Mouse (Mus musculus) cerebellum, adult 2 months (tissue): ENCODE measurements around the gene Gm3453. TPM values are rescaled to one million over a fixed set of nuclear protein-coding genes. Genes with fewer than 3 reads are reported as not detected.
"Not testable (repeated sequence)": the region's sequence is repeated elsewhere in the genome, so short reads cannot be mapped to it uniquely, and the experiment has no call there.

Experiments used
- DNase-seq, 2 experiments: peaks; one replicate each; pipeline ENCODE4 v3.0.0; 2021
- H3K27ac ChIP-seq: fragments of 200-500 bp; 2 replicates; pipeline ENCODE4 v1.5.1; 2012; ENCODE audit warnings: low read length, control low read depth, inconsistent platforms; ENCODE audit not compliant: insufficient read depth
- H3K27me3 ChIP-seq: fragments of 200-500 bp; 2 replicates; pipeline ENCODE4 v1.6.1; 2012; ENCODE audit warnings: inconsistent platforms, mild to moderate bottlenecking, low read length, moderate library complexity; ENCODE audit not compliant: control insufficient read depth, insufficient read depth
- H3K4me1 ChIP-seq: fragments of 200-500 bp; 2 replicates; pipeline ENCODE4 v1.6.1; 2011; ENCODE audit warnings: low read length; ENCODE audit not compliant: control insufficient read depth, insufficient read depth
- H3K4me3 ChIP-seq: fragments of 200-500 bp; replicated peaks from 2 replicates; pipeline ENCODE3; 2011; ENCODE audit warnings: mild to moderate bottlenecking, low read depth, low read length, control low read depth; ENCODE audit not compliant: insufficient read depth
- WGBS: fragments of 180-500 bp; shearing (Covaris S2); methylation state at CpG from one replicate; pipeline ENCODE4 v1.1.7; 2018; 5-methylcytosine and 5-hydroxymethylcytosine counted together
- polyA plus RNA-seq: library from polyadenylated mRNA; depleted of rRNA; stranded (reverse); fragments of >200 nt; gene quantifications from 2 replicates; pipeline ENCODE4 v1.2.3, GENCODE M21; 2012; rRNA removed

The Gm3453 gene
- not detected in 2 replicates for polyA plus RNA-seq

DNA sequence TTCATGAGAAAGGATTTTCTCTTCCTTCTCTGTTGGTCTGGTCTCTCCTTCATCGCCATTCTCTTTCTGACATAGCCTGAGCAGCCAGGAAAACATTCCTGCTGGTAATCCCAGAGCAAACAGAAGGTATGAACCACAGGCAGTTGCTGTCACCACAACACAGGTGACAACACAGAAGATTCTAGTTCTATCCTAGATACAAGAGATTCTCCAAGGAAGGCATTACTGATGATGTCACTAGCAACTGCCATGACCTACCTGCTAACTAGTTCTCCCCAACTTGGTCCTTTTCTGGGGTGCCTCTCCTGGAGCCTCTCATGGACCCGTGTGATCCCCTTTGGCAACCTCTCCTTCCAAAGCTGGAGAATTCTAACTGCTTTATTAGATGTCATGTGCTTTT is at the start of gene Gm3453:
Gene Gm3453 (minus strand): TSS at position 101 of the 400 bp plus-strand sequence.
- not testable (repeated sequence) for H3K27ac ChIP-seq, DNase-seq, H3K4me3 ChIP-seq, H3K4me1 ChIP-seq, H3K27me3 ChIP-seq
- 50% methylated on average over 2 of the region's 2 CpGs for WGBS

- H3K4me3 ChIP-seq, DNase-seq, H3K27me3 ChIP-seq, H3K27ac ChIP-seq, H3K4me1 ChIP-seq: not testable (repeated sequence)
- WGBS: 85% methylated on average over 7 of the region's 7 CpGs
These were observed 8.2 kb upstream of the Gm3453 start for GRCm38 (mm10) chr14:5987136-5987535.

DNA sequence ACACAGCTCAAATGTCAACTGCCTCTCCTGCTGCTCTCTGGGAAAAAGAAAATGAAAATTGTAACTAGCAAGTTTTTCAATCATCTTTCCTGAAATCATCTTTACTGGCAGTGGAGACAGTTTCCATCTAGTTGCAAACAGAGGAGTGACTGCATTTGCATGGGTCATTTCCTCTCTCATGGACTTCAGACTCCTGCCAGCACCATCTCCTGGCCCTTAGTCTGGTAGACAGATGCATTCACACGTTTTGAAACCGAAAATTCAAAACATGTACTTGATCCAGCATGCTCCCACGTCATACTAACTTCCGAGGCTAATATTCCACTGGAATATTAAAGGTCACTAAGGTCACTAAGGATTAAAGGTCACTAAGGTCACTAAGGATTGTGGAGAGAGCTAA is 16.5 kb downstream of the Gm3453 start:
- 33% methylated on average over 4 of the region's 4 CpGs for WGBS
- not testable (repeated sequence) for DNase-seq, H3K27ac ChIP-seq, H3K4me3 ChIP-seq, H3K4me1 ChIP-seq, H3K27me3 ChIP-seq

DNA sequence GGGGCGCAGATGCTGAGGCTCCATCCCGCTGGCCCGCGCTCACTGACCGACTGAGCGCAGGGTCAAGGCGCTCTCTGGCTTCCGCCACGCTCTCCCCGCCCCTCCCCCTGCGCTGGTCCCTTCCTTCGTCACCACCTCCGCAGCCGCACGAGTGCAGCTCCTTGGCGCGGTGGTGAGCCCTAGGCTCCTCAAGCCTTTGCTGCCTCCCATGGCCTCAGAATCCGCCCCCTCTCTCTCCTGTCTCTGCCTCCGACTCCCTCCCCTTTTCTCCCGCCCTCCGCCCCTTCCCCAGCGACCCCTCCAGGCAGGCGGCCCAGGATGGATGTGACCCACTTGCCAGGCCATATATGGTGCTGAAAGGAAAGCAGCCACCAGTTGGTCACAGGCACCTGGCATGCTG is 17.3 kb downstream of the Gm3453 start, which contains the start of gene Gm3248:
Gene Gm3248 (minus strand): TSS at position 111 of the 400 bp plus-strand sequence.
- DNase-seq: peak; percentile 14 to 37
- not testable (repeated sequence) for H3K4me1 ChIP-seq, H3K27ac ChIP-seq, H3K27me3 ChIP-seq
- peak within 1 kb of the TSS; percentile 37 for H3K4me3 ChIP-seq
- WGBS: 4% methylated on average over 12 of the region's 23 CpGs

DNA sequence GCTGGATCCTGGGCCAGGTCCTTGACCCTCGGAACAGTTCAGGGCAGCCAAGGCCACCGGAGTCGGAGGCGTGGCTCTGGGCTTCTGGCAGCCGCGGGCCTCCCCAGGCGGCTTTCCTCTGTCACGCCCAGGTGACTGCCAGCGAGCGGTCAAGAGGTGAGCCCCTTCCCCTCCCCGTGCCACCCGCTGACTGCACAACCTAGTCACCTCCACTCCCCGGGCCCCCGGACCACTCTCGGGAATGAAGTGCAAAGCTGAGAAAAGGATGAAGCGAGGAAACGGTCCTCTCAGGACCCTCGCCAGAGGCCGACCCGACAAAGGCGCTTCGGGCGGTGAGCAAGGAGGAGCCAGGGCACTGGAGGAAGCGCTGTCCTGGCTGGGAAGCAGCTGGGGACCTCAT is 17.8 kb downstream of the Gm3453 start:
- H3K27ac ChIP-seq, H3K4me1 ChIP-seq, H3K27me3 ChIP-seq: not testable (repeated sequence)
- H3K4me3 ChIP-seq: peak overlapping the region; percentile 37
- peak; percentile 9 to 36 for DNase-seq
- WGBS: 1% methylated on average over 23 of the region's 24 CpGs

GRCm38 (mm10) chr14:5960479-5960878 is 18.5 kb downstream of the Gm3453 start:
- H3K4me3 ChIP-seq: not testable (repeated sequence)
- peak; percentile 26 to 35 for DNase-seq
- 25% methylated on average over 7 of the region's 10 CpGs for WGBS

DNA sequence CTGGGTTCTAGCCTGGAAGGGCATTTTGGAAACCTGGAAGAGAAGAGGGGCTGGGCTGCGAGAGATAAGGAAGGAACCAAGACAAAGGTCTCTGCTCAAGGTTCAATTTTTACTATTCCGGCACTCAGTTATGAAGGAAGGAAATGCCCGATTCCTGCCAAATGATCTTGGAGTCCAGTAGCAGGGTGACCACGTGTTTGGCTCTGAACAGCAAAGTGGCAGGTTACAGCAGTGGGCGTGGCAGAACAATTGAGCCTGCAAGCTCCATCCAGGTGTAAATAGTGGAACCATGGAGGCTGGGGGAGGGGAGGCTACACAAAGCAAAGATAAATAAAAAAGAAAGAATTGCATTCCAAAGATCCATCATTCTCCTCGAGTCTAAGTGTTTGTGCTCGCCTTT is 55.7 kb downstream of the Gm3453 start:
- 69% methylated on average over 7 of the region's 7 CpGs for WGBS
- not testable (repeated sequence) for H3K4me3 ChIP-seq

More at GRCm38 (mm10) chr14:5960479-5960878, 18.5 kb downstream of the Gm3453 start:
- H3K27ac ChIP-seq, H3K4me1 ChIP-seq, H3K27me3 ChIP-seq: not testable (repeated sequence)

More for the DNA sequence above, 55.7 kb downstream of the Gm3453 start:
- not testable (repeated sequence) for H3K4me1 ChIP-seq, H3K27ac ChIP-seq, H3K27me3 ChIP-seq, DNase-seq

Other genes with a start within 250 kb of the Gm3453 start
- 0.60 and 0.74 TPM in 2 replicates for gene Gm3373, start 237.6 kb downstream of the Gm3453 start, polyA plus RNA-seq
- gene Gm3383, start 171.2 kb downstream of the Gm3453 start, polyA plus RNA-seq: 1.2 and 1.4 TPM in 2 replicates
- not detected in 2 replicates for gene Gm3424, start 148.8 kb downstream of the Gm3453 start, polyA plus RNA-seq
- 0.65 and 0.80 TPM in 2 replicates for gene Gm8237, start 98.8 kb downstream of the Gm3453 start, polyA plus RNA-seq
- gene Gm3248, start 17.4 kb downstream of the Gm3453 start, polyA plus RNA-seq: 2.2 and 2.9 TPM in 2 replicates
- not detected in 2 replicates for gene Gm6337, start 79.1 kb upstream of the Gm3453 start, polyA plus RNA-seq
- gene Gm8206, start 114.8 kb upstream of the Gm3453 start, polyA plus RNA-seq: 0.57 and 1.0 TPM in 2 replicates
- gene Gm3468, start 129.5 kb upstream of the Gm3453 start, polyA plus RNA-seq: 2.1 and 2.7 TPM in 2 replicates
- not detected in 2 replicates for gene Gm3476, start 146.7 kb upstream of the Gm3453 start, polyA plus RNA-seq
- not detected in 2 replicates for gene Gm21560, start 240.2 kb upstream of the Gm3453 start, polyA plus RNA-seq